Mouse (Mus musculus) thymus, adult 2 months (tissue): Measurements from ENCODE around the gene Babam2.

Experiments used
- CTCF ChIP-seq: fragments of 200-500 bp; IDR thresholded peaks from 2 replicates; pipeline ENCODE4 v1.5.1; 2012; ENCODE audit warnings: mild to moderate bottlenecking, control low read depth, low read length, moderate library complexity, borderline replicate concordance; ENCODE audit not compliant: control insufficient read depth, poor library complexity, insufficient read depth; ENCODE audit errors: extremely low read depth
- POLR2A ChIP-seq: fragments of 200-500 bp; IDR thresholded peaks from 2 replicates; pipeline ENCODE4 v1.6.1; 2012; ENCODE audit warnings: mild to moderate bottlenecking, low read length, control low read depth, moderate library complexity; ENCODE audit not compliant: control insufficient read depth, poor library complexity, insufficient read depth; ENCODE audit errors: extremely low read depth

- TF ChIP-seq CTCF (no peak), POLR2A (no peak)
Measured at GRCm38 (mm10) chr5:32070781-32071180, 373.3 kb downstream of the Babam2 start.
